Mouse (Mus musculus) splenic B cell, adult 2 months (primary cell): ENCODE measurements around the gene Il18r1.
A peak's percentile ranks its signal among the peaks of the same experiment; 100 is the strongest.

Experiments
- DNase-seq: peaks from one replicate; pipeline ENCODE4 v3.0.0-alpha.2; 2011; ENCODE audit warnings: low read depth, low spot score
- H3K27me3 ChIP-seq: 2 replicates; pipeline ENCODE4 v1.6.1; 2012; ENCODE audit warnings: mild to moderate bottlenecking, low read length, moderate library complexity, mixed read lengths; ENCODE audit not compliant: control insufficient read depth, poor library complexity, insufficient read depth, severe bottlenecking
- H3K36me3 ChIP-seq: 2 replicates; pipeline ENCODE4 v1.6.1; 2012; ENCODE audit warnings: mild to moderate bottlenecking, low read length, moderate library complexity, mixed read lengths; ENCODE audit not compliant: control insufficient read depth, poor library complexity, insufficient read depth, severe bottlenecking

Il18r1 gene

GRCm38 (mm10) chr1:40468805-40469204, 3.5 kb downstream of the Il18r1 start:
- DNase-seq = no peak
- Histone ChIP-seq H3K36me3 (no peaks in the 10 kb centered on the region), H3K27me3 (no peaks in the 10 kb centered on the region)

GRCm38 (mm10) chr1:40469900-40470299, 4.5 kb downstream of the Il18r1 start:
- Histone ChIP-seq H3K27me3 (no peaks in the 10 kb centered on the region), H3K36me3 (no peaks in the 10 kb centered on the region)
- no peak for DNase-seq

GRCm38 (mm10) chr1:40472401-40472800, 7.0 kb downstream of the Il18r1 start:
- Histone ChIP-seq H3K27me3 (no peaks in the 10 kb centered on the region), H3K36me3 (no peaks in the 10 kb centered on the region)
- DNase-seq = no peak

GRCm38 (mm10) chr1:40473640-40474039, 8.3 kb downstream of the Il18r1 start:
- Histone ChIP-seq H3K36me3 (no peaks in the 10 kb centered on the region), H3K27me3 (no peaks in the 10 kb centered on the region)
- peak; percentile 39 for DNase-seq

GRCm38 (mm10) chr1:40474336-40474735, 9.0 kb downstream of the Il18r1 start:
- DNase-seq = no peak
- Histone ChIP-seq H3K27me3 (no peaks in the 10 kb centered on the region), H3K36me3 (no peaks in the 10 kb centered on the region)

GRCm38 (mm10) chr1:40475697-40476096, 10.3 kb downstream of the Il18r1 start:
- peak; percentile 22 for DNase-seq
- Histone ChIP-seq H3K36me3 (no peaks in the 10 kb centered on the region), H3K27me3 (no peaks in the 10 kb centered on the region)

GRCm38 (mm10) chr1:40476756-40477155, 11.4 kb downstream of the Il18r1 start:
- Histone ChIP-seq H3K36me3 (no peaks in the 10 kb centered on the region), H3K27me3 (no peaks in the 10 kb centered on the region)
- no peak for DNase-seq

- Histone ChIP-seq H3K36me3 (no peaks in the 10 kb centered on the region), H3K27me3 (no peaks in the 10 kb centered on the region)
- peak; percentile 41 for DNase-seq
Observed at GRCm38 (mm10) chr1:40479505-40479923, 14.2 kb downstream of the Il18r1 start.

GRCm38 (mm10) chr1:40494594-40494993, 29.2 kb downstream of the Il18r1 start:
- Histone ChIP-seq H3K27me3 (no peaks in the 10 kb centered on the region), H3K36me3 (no peaks in the 10 kb centered on the region)
- no peak for DNase-seq

- DNase-seq = no peak
- Histone ChIP-seq H3K36me3 (no peaks in the 10 kb centered on the region), H3K27me3 (no peaks in the 10 kb centered on the region)
Observed at GRCm38 (mm10) chr1:40499708-40500107, 34.4 kb downstream of the Il18r1 start.

- DNase-seq = no peak
- H3K36me3 ChIP-seq = no peaks in the 10 kb centered on the region
- H3K27me3 ChIP-seq = no peaks in the 10 kb centered on the region
Observed at GRCm38 (mm10) chr1:40501126-40501525, 35.8 kb downstream of the Il18r1 start.

GRCm38 (mm10) chr1:40501546-40502398, 36.4 kb downstream of the Il18r1 start:
- DNase-seq = no peak
- Histone ChIP-seq H3K27me3 (no peaks in the 10 kb centered on the region), H3K36me3 (no peaks in the 10 kb centered on the region)

GRCm38 (mm10) chr1:40504548-40504947, 39.2 kb downstream of the Il18r1 start:
- Histone ChIP-seq H3K36me3 (no peaks in the 10 kb centered on the region), H3K27me3 (no peaks in the 10 kb centered on the region)
- no peak for DNase-seq

- Histone ChIP-seq H3K27me3 (no peaks in the 10 kb centered on the region), H3K36me3 (no peaks in the 10 kb centered on the region)
- no peak for DNase-seq
Observed at GRCm38 (mm10) chr1:40514851-40515585, 49.7 kb downstream of the Il18r1 start, which contains the start of gene Il18rap. Gene Il18rap (plus strand): TSS chr1:40515362.

- H3K36me3 ChIP-seq = no peaks in the 10 kb centered on the region
- H3K27me3 ChIP-seq = no peaks in the 10 kb centered on the region
- DNase-seq = no peak
Observed at GRCm38 (mm10) chr1:40516364-40516763, 51.0 kb downstream of the Il18r1 start.
